Mouse (Mus musculus) forebrain, embryonic 12.5 days (tissue): Measurements from ENCODE around the gene Rad23a. TPM values are rescaled to one million over a fixed set of nuclear protein-coding genes. Genes with fewer than 3 reads are reported as not detected.

ENCODE experiments used
- ATAC-seq: fragments of 200-750 bp; cut with Nextera tagmentation; 2 replicates; pipeline ENCODE4 v1.8.0; 2017; ENCODE audit warnings: moderate TSS enrichment; ENCODE audit not compliant: low FRiP score
- H3K27ac ChIP-seq: fragments of 300-500 bp; sonication (generic); 2 replicates; pipeline ENCODE4 v1.5.1; 2016; ENCODE audit warnings: mild to moderate bottlenecking
- H3K27me3 ChIP-seq: fragments of 300-500 bp; sonication (generic); 2 replicates; pipeline ENCODE4 v1.6.1; 2016; ENCODE audit warnings: mild to moderate bottlenecking
- H3K36me3 ChIP-seq: fragments of 300-500 bp; sonication (generic); replicated peaks from 2 replicates; pipeline ENCODE4 v1.6.1; 2016; ENCODE audit warnings: mild to moderate bottlenecking
- H3K4me1 ChIP-seq: fragments of 300-500 bp; sonication (generic); 2 replicates; pipeline ENCODE4 v1.6.1; 2016
- H3K4me2 ChIP-seq: fragments of 300-500 bp; sonication (generic); 2 replicates; pipeline ENCODE4 v1.6.1; 2016; ENCODE audit warnings: mild to moderate bottlenecking, moderate library complexity
- H3K4me3 ChIP-seq: fragments of 300-500 bp; sonication (generic); replicated peaks from 2 replicates; pipeline ENCODE4 v1.5.1; 2016; ENCODE audit warnings: mild to moderate bottlenecking
- H3K9ac ChIP-seq: fragments of 300-500 bp; sonication (generic); 2 replicates; pipeline ENCODE4 v1.6.1; 2016; ENCODE audit warnings: mild to moderate bottlenecking
- H3K9me3 ChIP-seq: fragments of 300-500 bp; sonication (generic); 2 replicates; pipeline ENCODE4 v1.6.1; 2016
- WGBS: fragments of 180-500 bp; shearing (Covaris S2); methylation state at CpG from one replicate; pipeline ENCODE4 v1.1.7; 2016; 5-methylcytosine and 5-hydroxymethylcytosine counted together
- microRNA-seq: library from miRNA; unstranded; fragments of <30 nt; microRNA quantifications from one replicate; pipeline ENCODE4, GENCODE M21; 2017
- polyA plus RNA-seq: library from polyadenylated mRNA; unstranded; fragments of >200 nt; fragmentation: Nextera tagmentation; extraction: Ambion mirVana; gene quantifications from 2 replicates; pipeline ENCODE4 v1.2.1, GENCODE M21; 2016

Rad23a gene
- polyA plus RNA-seq, 1 experiment from 2014 or later: 118 TPM

DNA sequence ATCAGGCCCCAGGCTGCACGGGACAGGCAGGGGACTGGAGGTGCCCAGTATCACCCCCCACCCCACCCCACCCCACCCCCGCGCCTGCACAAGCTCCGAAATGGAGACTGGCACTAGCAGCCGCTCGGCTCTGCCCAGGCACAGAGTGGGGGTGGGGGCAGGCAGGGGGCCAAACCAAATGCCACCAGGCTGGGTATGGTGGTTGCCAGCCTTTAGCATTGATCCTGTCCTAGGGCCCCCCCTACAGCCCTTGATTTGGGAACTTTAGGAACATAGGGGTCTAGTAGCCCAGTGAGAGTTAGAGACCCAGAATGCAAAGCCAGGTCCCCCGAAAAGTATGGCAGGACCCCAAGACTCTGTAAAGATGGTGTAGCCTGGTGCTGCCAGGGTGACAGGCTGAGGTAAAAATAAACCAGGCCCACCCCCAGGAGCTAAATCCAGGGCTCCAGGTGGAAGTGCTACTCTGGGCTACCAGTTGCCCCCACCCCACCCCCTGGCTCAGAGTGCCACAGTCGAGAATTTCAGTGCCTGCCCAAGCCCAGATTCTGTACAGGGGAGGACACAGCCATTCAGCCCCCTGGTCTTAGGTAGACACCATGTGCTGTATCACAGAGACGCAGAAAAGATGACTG, 50.5 kb downstream of the Rad23a start:
- Histone ChIP-seq H3K36me3 (no peaks in the 10 kb centered on the region), H3K4me3 (no peak overlapping the region), H3K4me1 (peaks cover 48% of the 10 kb centered on the region), H3K4me2 (0 out of 2 replicates have a peak overlapping the region, but pooled peaks have one; percentile 6), H3K27me3 (peaks cover 100% of the 10 kb centered on the region), H3K27ac (no peak overlapping the region), H3K9me3 (no peaks in the 10 kb centered on the region), H3K9ac (no peak overlapping the region)
- 72% methylated on average over 9 of the region's 9 CpGs for WGBS
- no peak for ATAC-seq

DNA sequence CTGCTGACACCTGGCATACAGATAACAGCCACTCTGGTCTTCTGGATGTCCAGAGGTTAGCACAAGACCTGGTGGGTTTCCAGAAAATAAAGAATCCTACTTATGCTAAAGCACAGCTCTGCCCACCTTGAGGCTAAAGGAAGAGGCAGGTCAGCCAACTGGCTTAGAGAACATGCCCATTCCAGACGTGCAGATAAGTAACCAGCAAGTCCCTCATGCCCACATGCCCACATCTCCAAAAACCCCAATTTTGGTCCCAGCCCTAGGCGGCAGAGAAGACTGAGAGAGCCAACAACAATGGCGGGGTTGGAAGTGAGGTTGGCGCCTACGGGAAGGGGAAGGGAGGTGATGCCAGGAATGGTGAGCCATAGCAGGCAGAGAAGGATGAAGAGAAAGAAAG, 51.1 kb downstream of the Rad23a start:
- no peaks in the 10 kb centered on the region for H3K9me3 ChIP-seq
- peaks cover 100% of the 10 kb centered on the region for H3K27me3 ChIP-seq
- H3K4me1 ChIP-seq: peaks cover 49% of the 10 kb centered on the region
- no peaks in the 10 kb centered on the region for H3K36me3 ChIP-seq
- 30% methylated on average over 5 of the region's 5 CpGs for WGBS
- no peak for ATAC-seq
- H3K4me2 ChIP-seq: 0 out of 2 replicates have a peak overlapping the region, but pooled peaks have one; percentile 6
- no peak overlapping the region for H3K9ac ChIP-seq
- H3K4me3 ChIP-seq: no peak overlapping the region
- H3K27ac ChIP-seq: no peak overlapping the region

DNA sequence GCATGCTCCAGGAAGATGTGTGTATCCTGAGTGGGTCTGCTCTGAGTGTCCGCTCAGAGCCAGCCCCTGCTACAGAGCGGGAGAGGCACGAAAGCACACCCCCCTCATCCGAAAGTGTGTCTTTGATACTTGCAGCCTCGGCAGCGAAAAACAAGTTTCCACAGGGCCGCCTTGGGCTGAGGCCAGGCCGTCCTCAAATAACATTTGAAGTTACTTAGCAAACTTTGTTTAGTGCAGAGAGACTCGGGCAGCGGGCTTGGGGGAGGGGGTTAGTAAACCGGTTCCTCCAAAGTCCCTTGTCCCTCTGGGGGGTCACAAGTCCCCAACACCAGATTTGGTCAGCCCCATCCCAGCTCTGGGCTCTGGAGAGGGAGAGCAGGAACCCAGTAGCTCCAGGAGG, 51.6 kb downstream of the Rad23a start:
- Histone ChIP-seq H3K4me2 (no peak overlapping the region), H3K4me3 (no peak overlapping the region), H3K27me3 (peaks cover 100% of the 10 kb centered on the region), H3K36me3 (no peaks in the 10 kb centered on the region), H3K9ac (no peak overlapping the region), H3K9me3 (no peaks in the 10 kb centered on the region), H3K27ac (no peak overlapping the region), H3K4me1 (peaks cover 49% of the 10 kb centered on the region)
- WGBS: 9% methylated on average over 11 of the region's 11 CpGs
- no peak for ATAC-seq

- H3K4me2 ChIP-seq: no peak overlapping the region
- no peak overlapping the region for H3K4me3 ChIP-seq
- H3K27me3 ChIP-seq: peaks cover 100% of the 10 kb centered on the region
- no peak for ATAC-seq
- H3K36me3 ChIP-seq: no peaks in the 10 kb centered on the region
- H3K9ac ChIP-seq: no peak overlapping the region
- no peaks in the 10 kb centered on the region for H3K9me3 ChIP-seq
- 4% methylated on average over 12 of the region's 14 CpGs for WGBS
- no peak overlapping the region for H3K27ac ChIP-seq
- peaks cover 48% of the 10 kb centered on the region for H3K4me1 ChIP-seq
These were observed 52.8 kb downstream of the Rad23a start for GRCm38 (mm10) chr8:84787523-84788302.

DNA sequence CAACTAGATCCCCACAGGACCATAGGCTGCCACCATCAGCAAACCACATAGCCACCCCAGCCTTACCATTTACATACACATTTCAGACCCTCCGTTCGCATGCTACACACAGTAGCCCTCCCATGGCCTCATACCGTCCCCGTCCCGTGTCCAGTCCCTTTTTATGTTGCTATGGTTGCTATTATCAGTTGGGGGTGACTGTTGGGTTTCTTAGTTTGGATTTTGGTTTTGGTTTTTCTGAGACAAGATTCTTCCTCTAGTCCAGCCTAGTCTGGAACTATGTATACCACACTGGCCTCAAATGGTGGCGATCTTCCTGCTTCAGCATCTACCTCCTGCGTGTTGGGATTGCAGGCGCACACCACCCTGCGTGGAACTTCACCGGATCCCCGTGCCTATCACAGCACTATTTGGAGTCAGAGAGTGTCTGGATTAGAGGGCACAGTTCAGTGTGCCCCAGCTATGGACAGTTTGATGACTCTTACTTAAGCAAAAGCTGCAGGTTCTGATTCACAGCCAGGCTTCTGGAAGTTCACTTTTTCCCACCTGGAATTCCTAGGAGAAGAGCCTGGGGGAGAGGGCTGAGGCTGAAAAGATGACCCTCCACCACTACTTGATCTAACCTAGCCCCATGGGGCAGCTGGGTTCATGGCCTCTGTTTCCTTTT, 53.5 kb downstream of the Rad23a start:
- ATAC-seq: no peak
- H3K27ac ChIP-seq: no peak overlapping the region
- peaks cover 50% of the 10 kb centered on the region for H3K4me1 ChIP-seq
- no peaks in the 10 kb centered on the region for H3K9me3 ChIP-seq
- H3K9ac ChIP-seq: no peak overlapping the region
- H3K27me3 ChIP-seq: peaks cover 100% of the 10 kb centered on the region
- WGBS: 3% methylated on average over 11 of the region's 11 CpGs
- H3K36me3 ChIP-seq: no peaks in the 10 kb centered on the region
- no peak overlapping the region for H3K4me2 ChIP-seq
- H3K4me3 ChIP-seq: no peak overlapping the region

DNA sequence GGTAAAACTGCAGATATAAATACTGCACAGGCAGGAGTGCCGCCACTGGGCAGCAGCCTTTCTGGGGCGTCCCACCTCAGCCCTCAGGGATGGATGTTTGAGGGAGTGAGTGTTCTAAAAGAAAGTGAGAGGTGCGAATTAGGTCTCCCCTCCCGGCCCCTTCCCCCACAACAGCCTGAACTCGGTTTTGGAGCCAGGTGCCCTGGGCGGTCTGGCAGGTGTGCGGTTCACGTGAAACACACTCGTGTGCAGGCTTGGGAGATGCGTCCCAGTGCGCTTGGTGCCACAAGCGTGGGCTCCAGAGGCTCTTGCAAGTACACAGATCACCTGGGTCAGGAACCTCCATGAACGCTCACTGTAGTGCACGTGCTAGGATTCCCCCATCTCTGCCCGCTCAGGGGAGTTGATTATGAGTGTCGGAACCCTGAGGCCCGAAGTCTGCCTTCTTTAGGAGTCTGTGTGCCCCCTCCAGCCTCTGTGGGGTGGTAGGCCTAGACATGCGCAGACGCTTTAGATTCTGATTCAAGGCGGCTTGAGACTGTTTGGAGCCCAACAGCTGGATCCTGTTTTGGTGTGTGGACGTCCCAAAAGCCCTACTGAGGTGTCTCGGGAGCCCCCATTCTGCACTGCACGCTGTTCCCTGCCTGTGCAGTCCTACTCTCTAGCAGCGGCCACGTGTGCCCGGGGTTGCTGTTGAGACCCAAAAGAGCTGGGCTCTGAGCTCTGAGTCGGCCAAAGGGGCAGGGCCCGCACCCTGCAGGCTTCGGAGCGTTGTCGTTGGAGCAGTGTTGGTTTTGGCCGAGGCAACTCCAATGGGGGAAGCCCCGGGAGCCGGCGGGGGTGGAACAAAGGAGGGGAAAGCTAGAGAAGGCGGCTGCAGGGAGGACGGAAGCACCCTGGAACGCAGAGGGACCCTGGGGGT, 54.4 kb downstream of the Rad23a start:
- 3% methylated on average over 38 of the region's 38 CpGs for WGBS
- no peak for ATAC-seq
- peak overlapping the region; percentile 31 for H3K4me2 ChIP-seq
- no peaks in the 10 kb centered on the region for H3K36me3 ChIP-seq
- peak overlapping the region; percentile 8; the same call in 1 of the 2 replicates for H3K27ac ChIP-seq
- H3K4me3 ChIP-seq: peak overlapping the region; percentile 15
- peaks cover 56% of the 10 kb centered on the region for H3K4me1 ChIP-seq
- H3K27me3 ChIP-seq: peaks cover 100% of the 10 kb centered on the region
- H3K9ac ChIP-seq: peak overlapping the region; percentile 29
- H3K9me3 ChIP-seq: no peaks in the 10 kb centered on the region

- Histone ChIP-seq H3K27me3 (peaks cover 100% of the 10 kb centered on the region), H3K9me3 (no peaks in the 10 kb centered on the region), H3K4me1 (peaks cover 53% of the 10 kb centered on the region), H3K36me3 (no peaks in the 10 kb centered on the region), H3K27ac (no peak overlapping the region), H3K4me3 (no peak overlapping the region; the same call in 1 of the 2 replicates), H3K4me2 (peak overlapping the region; percentile 26; the same call in 1 of the 2 replicates), H3K9ac (peak overlapping the region; percentile 29; the same call in 1 of the 2 replicates)
- ATAC-seq: no peak
- 1% methylated on average over 11 of the region's 11 CpGs for WGBS
These were observed 55.0 kb downstream of the Rad23a start for GRCm38 (mm10) chr8:84785506-84785755.

GRCm38 (mm10) chr8:84784681-84785505, 55.6 kb downstream of the Rad23a start:
- peak overlapping the region; percentile 26 for H3K4me2 ChIP-seq
- WGBS: 1% methylated on average over 48 of the region's 48 CpGs
- H3K27ac ChIP-seq: no peak overlapping the region
- H3K27me3 ChIP-seq: peaks cover 100% of the 10 kb centered on the region
- no peaks in the 10 kb centered on the region for H3K36me3 ChIP-seq
- H3K9ac ChIP-seq: peak overlapping the region; percentile 33; the same call in 1 of the 2 replicates
- no peak for ATAC-seq
- H3K4me1 ChIP-seq: peaks cover 50% of the 10 kb centered on the region
- no peaks in the 10 kb centered on the region for H3K9me3 ChIP-seq
- peak overlapping the region; percentile 6 for H3K4me3 ChIP-seq

Small RNA genes lying within 50 kb of the gene (microRNA-seq; reads per million reads assigned to microRNA genes)
- gene Mir7069: 9.2 reads per million, percentile 26 among the genes with 10 or more reads in this experiment

Other genes starting within 250 kb of the Rad23a start
- 53.7 and 62.2 TPM in 2 replicates for gene Ier2, start 177.8 kb downstream of the Rad23a start, polyA plus RNA-seq
- 55.4 and 59.6 TPM in 2 replicates for gene Trmt1, start 154.4 kb downstream of the Rad23a start, polyA plus RNA-seq
- 22.8 and 26.6 TPM in 2 replicates for gene Nacc1, start 152.8 kb downstream of the Rad23a start, polyA plus RNA-seq
- gene Lyl1, start 139.2 kb downstream of the Rad23a start, polyA plus RNA-seq: 3.1 and 3.9 TPM in 2 replicates
- gene G430095P16Rik, start 117.7 kb downstream of the Rad23a start, polyA plus RNA-seq: 2.2 and 3.5 TPM in 2 replicates
- 31.9 and 33.2 TPM in 2 replicates for gene Nfix, start 40.3 kb downstream of the Rad23a start, polyA plus RNA-seq
- gene Dand5, start 17.8 kb downstream of the Rad23a start, polyA plus RNA-seq: 5.3 and 5.6 TPM in 2 replicates
- gene Gadd45gip1, start 9.1 kb downstream of the Rad23a start, polyA plus RNA-seq: 43.0 and 44.8 TPM in 2 replicates
- gene Calr, start 6.3 kb upstream of the Rad23a start, polyA plus RNA-seq: 619 TPM in 2 replicates
- gene Farsa, start 16.3 kb upstream of the Rad23a start, polyA plus RNA-seq: 110 and 111 TPM in 2 replicates
- 76.7 and 82.9 TPM in 2 replicates for gene Syce2, start 31.4 kb upstream of the Rad23a start, polyA plus RNA-seq
- gene Gcdh, start 53.3 kb upstream of the Rad23a start, polyA plus RNA-seq: 31.1 and 33.2 TPM in 2 replicates
- gene Klf1, start 61.3 kb upstream of the Rad23a start, polyA plus RNA-seq: 2.4 and 3.5 TPM in 2 replicates
- gene Dnase2a, start 67.9 kb upstream of the Rad23a start, polyA plus RNA-seq: 8.7 and 9.8 TPM in 2 replicates
- 29.3 and 35.3 TPM in 2 replicates for gene Mast1, start 96.7 kb upstream of the Rad23a start, polyA plus RNA-seq
- 0.88 and 1.6 TPM in 2 replicates for gene Rtbdn, start 106.3 kb upstream of the Rad23a start, polyA plus RNA-seq
- not detected in 2 replicates for gene Gm49661, start 128.8 kb upstream of the Rad23a start, polyA plus RNA-seq
- 1,271 and 1,280 TPM in 2 replicates for gene Prdx2, start 128.9 kb upstream of the Rad23a start, polyA plus RNA-seq
- gene Rnaseh2a, start 129.1 kb upstream of the Rad23a start, polyA plus RNA-seq: 117 and 124 TPM in 2 replicates
- 4.8 and 4.9 TPM in 2 replicates for gene Junb, start 138.1 kb upstream of the Rad23a start, polyA plus RNA-seq
- 16.1 and 18.2 TPM in 2 replicates for gene Hook2, start 149.9 kb upstream of the Rad23a start, polyA plus RNA-seq
- not detected in 2 replicates for gene Best2, start 173.9 kb upstream of the Rad23a start, polyA plus RNA-seq
- 140 TPM in 2 replicates for gene Asna1, start 184.6 kb upstream of the Rad23a start, polyA plus RNA-seq
- 156 and 175 TPM in 2 replicates for gene Trir, start 186.2 kb upstream of the Rad23a start, polyA plus RNA-seq
- 45.1 and 50.7 TPM in 2 replicates for gene Tnpo2, start 196.2 kb upstream of the Rad23a start, polyA plus RNA-seq
- gene Fbxw9, start 219.4 kb upstream of the Rad23a start, polyA plus RNA-seq: 32.1 and 33.7 TPM in 2 replicates
- 1.3 TPM in 1 of 2 replicates, not detected in the other for gene Gm5741, start 227.3 kb upstream of the Rad23a start, polyA plus RNA-seq
- gene Dhps, start 231.1 kb upstream of the Rad23a start, polyA plus RNA-seq: 74.2 and 82.3 TPM in 2 replicates
- 117 and 118 TPM in 2 replicates for gene Wdr83os, start 240.1 kb upstream of the Rad23a start, polyA plus RNA-seq
- 48.2 and 48.8 TPM in 2 replicates for gene Wdr83, start 240.6 kb upstream of the Rad23a start, polyA plus RNA-seq
- gene Man2b1, start 242.6 kb upstream of the Rad23a start, polyA plus RNA-seq: 14.9 and 17.8 TPM in 2 replicates